9 mouse cellular contexts compared by ENCODE assay signal in the genomic region with DNA sequence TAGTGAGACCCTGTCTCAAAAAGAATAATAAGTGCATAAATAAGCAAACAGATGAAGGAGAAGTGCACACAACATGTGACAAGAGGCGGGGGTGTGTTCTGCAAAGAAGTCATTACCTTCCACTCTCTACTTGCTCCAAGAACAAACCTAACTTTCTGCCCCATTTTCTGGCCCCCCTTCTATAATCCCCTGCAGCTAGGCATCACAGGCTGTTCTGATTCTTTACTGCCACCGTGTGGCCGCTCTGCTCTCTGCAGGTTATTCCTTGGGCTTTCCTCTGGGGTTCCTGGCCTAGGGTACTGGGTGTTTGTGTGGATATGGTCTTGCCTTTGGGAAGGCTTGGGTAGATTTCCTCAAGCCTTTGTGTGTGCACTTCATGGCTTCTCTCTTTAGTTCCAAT. TPM values are rescaled to one million over a fixed set of nuclear protein-coding genes. Genes with fewer than 3 reads are reported as not detected.
DNase-seq lines count a peak whose midpoint lies in the region; ATAC-seq and TF ChIP-seq lines count a peak whose summit lies in the region.
"Had no signal": no experiment of that assay in that cellular context is flagged by ENCODE, and none has a peak within 500 bp of the region (broad histone marks: within the 10 kb centered on the region; RNA-seq: fewer than 3 reads in every experiment).

No protein-coding gene starts in this region.

- no peaks in the 10 kb centered on the region for H3K9me3 ChIP-seq in embryonic facial prominence, embryonic 13.5 days
- no peaks in the 10 kb centered on the region for H3K9me3 ChIP-seq in kidney, embryonic 16.5 days (ENCODE audit: low read length)
- H3K9me3 ChIP-seq in liver, embryonic 12.5 days (replicated peaks): no peaks in the 10 kb centered on the region

- no peak overlapping the region for H3K4me3 ChIP-seq in embryonic facial prominence, embryonic 13.5 days
- H3K4me3 ChIP-seq in kidney, embryonic 16.5 days (ENCODE audit: low read length): no peak overlapping the region
- H3K4me3 ChIP-seq in liver, embryonic 12.5 days: no peak overlapping the region
- no peak overlapping the region for H3K4me3 ChIP-seq in thymus, adult 2 months (ENCODE audit: control insufficient read depth, insufficient read depth, low read length)

- peak; percentile 44; the same call in 1 of the 2 replicates for TF ChIP-seq CTCF in thymus, adult 2 months (IDR thresholded peaks at IDR 0.05; ENCODE audit: borderline replicate concordance, control insufficient read depth, extremely low read depth, insufficient read depth, low read length, poor library complexity)

- no peak for TF ChIP-seq POLR2A in thymus, adult 2 months (IDR thresholded peaks at IDR 0.05; ENCODE audit: control insufficient read depth, extremely low read depth, insufficient read depth, low read length, poor library complexity)

- H3K27me3 ChIP-seq in embryonic facial prominence, embryonic 13.5 days: no peaks in the 10 kb centered on the region
- H3K27me3 ChIP-seq in kidney, embryonic 16.5 days (ENCODE audit: insufficient read depth, low read length): no peaks in the 10 kb centered on the region
- H3K27me3 ChIP-seq in liver, embryonic 12.5 days (replicated peaks): peaks cover 62% of the 10 kb centered on the region
- peaks cover 9% of the 10 kb centered on the region; the same call in 1 of the 2 replicates for H3K27me3 ChIP-seq in thymus, adult 2 months (ENCODE audit: control insufficient read depth, insufficient read depth, low read length)

- H3K4me1 ChIP-seq in embryonic facial prominence, embryonic 13.5 days: peaks cover 48% of the 10 kb centered on the region
- peaks cover 36% of the 10 kb centered on the region for H3K4me1 ChIP-seq in kidney, embryonic 16.5 days (ENCODE audit: insufficient read depth, low read length)
- H3K4me1 ChIP-seq in liver, embryonic 12.5 days: peaks cover 30% of the 10 kb centered on the region
- H3K4me1 ChIP-seq in thymus, adult 2 months (replicated peaks; ENCODE audit: control insufficient read depth, insufficient read depth, low read length): peaks cover 8% of the 10 kb centered on the region; the same call in 1 of the 2 replicates

- H3K4me2 ChIP-seq in embryonic facial prominence, embryonic 13.5 days: no peak overlapping the region; the same call in 1 of the 2 replicates
- H3K4me2 ChIP-seq in kidney, embryonic 16.5 days (replicated peaks; ENCODE audit: low read depth, low read length): 0 out of 2 replicates have a peak overlapping the region, but pooled peaks have one; percentile 13
- no peak overlapping the region for H3K4me2 ChIP-seq in liver, embryonic 12.5 days

- no peak overlapping the region for H3K9ac ChIP-seq in embryonic facial prominence, embryonic 13.5 days
- no peak overlapping the region for H3K9ac ChIP-seq in kidney, embryonic 16.5 days (replicated peaks; ENCODE audit: low read length)
- no peak overlapping the region for H3K9ac ChIP-seq in liver, embryonic 12.5 days

- no peak for ATAC-seq in embryonic facial prominence, embryonic 13.5 days (ENCODE audit: insufficient number of reproducible peaks, insufficient read depth, low FRiP score, low TSS enrichment, low read depth)
- peak; percentile 20; the same call in 1 of the 2 replicates for ATAC-seq in kidney, embryonic 16.5 days (ENCODE audit: low FRiP score, low TSS enrichment)
- no peak for ATAC-seq in liver, embryonic 12.5 days
- peak; percentile 24; the same call in 1 of the 2 replicates for ATAC-seq in neutrophil, adult 5-6 weeks (ENCODE audit: extremely low read depth, insufficient number of reproducible peaks, low FRiP score, poor library complexity, severe bottlenecking)

- peak overlapping the region; percentile 28; the same call in 1 of the 2 replicates for H3K27ac ChIP-seq in embryonic facial prominence, embryonic 13.5 days
- H3K27ac ChIP-seq in kidney, embryonic 16.5 days (ENCODE audit: low read length): peak overlapping the region; percentile 91
- H3K27ac ChIP-seq in liver, embryonic 12.5 days: peak overlapping the region; percentile 22; the same call in 1 of the 2 replicates
- no peak overlapping the region for H3K27ac ChIP-seq in thymus, adult 2 months (ENCODE audit: control insufficient read depth, insufficient read depth, low read length)

- peak; percentile 55 for DNase-seq in CD4-positive helper T cell, adult 2 months (ENCODE audit: low read depth, low spot score)
- DNase-seq in adrenal gland, postnatal 4 days (ENCODE audit: low spot score in 2 of 2): peak; percentile 41 to 62
- peak; percentile 55 to 73 for DNase-seq in heart, adult 9 months (ENCODE audit: low spot score in 2 of 2)
- peak; percentile 70 for DNase-seq in thymus, adult 2 months

- WGBS in embryonic facial prominence, embryonic 13.5 days: 4% methylated on average over 3 of the region's 3 CpGs
- 7% methylated on average over 3 of the region's 3 CpGs for WGBS in kidney, embryonic 16.5 days
- WGBS in liver, embryonic 12.5 days (ENCODE audit: insufficient replicate concordance): 4% methylated on average over 3 of the region's 3 CpGs
- WGBS in thymus, adult 2 months: 9% methylated on average over 3 of the region's 3 CpGs

- H3K36me3 ChIP-seq in embryonic facial prominence, embryonic 13.5 days: peaks cover 5% of the 10 kb centered on the region; the same call in 1 of the 2 replicates
- no peaks in the 10 kb centered on the region for H3K36me3 ChIP-seq in kidney, embryonic 16.5 days (ENCODE audit: insufficient read depth, low read length)
- H3K36me3 ChIP-seq in liver, embryonic 12.5 days: no peaks in the 10 kb centered on the region
- H3K36me3 ChIP-seq in thymus, adult 2 months (ENCODE audit: control insufficient read depth, insufficient read depth, low read length): no peaks in the 10 kb centered on the region

RNA-seq across cellular contexts. Expression of a gene that starts 3.2 kb away (rescaled TPM):
- 10 to 100 TPM; 18.0 to 19.7 TPM for total RNA-seq in adrenal gland, postnatal 4 days (2021)
- polyA plus RNA-seq in embryonic facial prominence, embryonic 13.5 days (2015; fragmentation: Nextera tagmentation; extraction: Ambion mirVana): 39.2 and 42.7 TPM in 2 replicates
- polyA plus RNA-seq in kidney, embryonic 16.5 days (2015; fragmentation: Nextera tagmentation; extraction: Ambion mirVana): 46.3 and 57.9 TPM in 2 replicates
- polyA plus RNA-seq in liver, embryonic 12.5 days (2016; fragmentation: Nextera tagmentation; extraction: Ambion mirVana): 7.8 and 8.1 TPM in 2 replicates
- not detected in 2 replicates for total RNA-seq in neutrophil, adult 5-6 weeks (2017)
- polyA plus RNA-seq in thymus, adult 2 months (2012; rRNA removed): 2.6 and 2.9 TPM in 2 replicates

RNA-seq across cellular contexts. Expression of a gene that starts 34.8 kb away (rescaled TPM):
- 10 to 100 TPM; 21.0 to 21.4 TPM for total RNA-seq in adrenal gland, postnatal 4 days (2021)
- polyA plus RNA-seq in embryonic facial prominence, embryonic 13.5 days (2015; fragmentation: Nextera tagmentation; extraction: Ambion mirVana): 2.0 and 2.3 TPM in 2 replicates
- 2.8 and 3.8 TPM in 2 replicates for polyA plus RNA-seq in kidney, embryonic 16.5 days (2015; fragmentation: Nextera tagmentation; extraction: Ambion mirVana)
- 0.35 and 0.42 TPM in 2 replicates for polyA plus RNA-seq in liver, embryonic 12.5 days (2016; fragmentation: Nextera tagmentation; extraction: Ambion mirVana)
- total RNA-seq in neutrophil, adult 5-6 weeks (2017): not detected in 2 replicates
- 1.6 and 2.0 TPM in 2 replicates for polyA plus RNA-seq in thymus, adult 2 months (2012; rRNA removed)

RNA-seq across cellular contexts. Expression of a gene that starts 44.3 kb away (rescaled TPM):
- total RNA-seq in adrenal gland, postnatal 4 days (2021): 100 to 1,000 TPM; 104 to 106 TPM
- 53.6 and 59.4 TPM in 2 replicates for polyA plus RNA-seq in embryonic facial prominence, embryonic 13.5 days (2015; fragmentation: Nextera tagmentation; extraction: Ambion mirVana)
- 47.5 and 56.2 TPM in 2 replicates for polyA plus RNA-seq in kidney, embryonic 16.5 days (2015; fragmentation: Nextera tagmentation; extraction: Ambion mirVana)
- 25.4 and 28.1 TPM in 2 replicates for polyA plus RNA-seq in liver, embryonic 12.5 days (2016; fragmentation: Nextera tagmentation; extraction: Ambion mirVana)
- total RNA-seq in neutrophil, adult 5-6 weeks (2017): 205 and 210 TPM in 2 replicates
- 194 and 210 TPM in 2 replicates for polyA plus RNA-seq in thymus, adult 2 months (2012; rRNA removed)

RNA-seq across cellular contexts. Expression of a gene that starts 56.0 kb away (rescaled TPM):
- 1 to 10 TPM; 2.0 to 4.1 TPM for total RNA-seq in adrenal gland, postnatal 4 days (2021)
- polyA plus RNA-seq in embryonic facial prominence, embryonic 13.5 days (2015; fragmentation: Nextera tagmentation; extraction: Ambion mirVana): not detected in 2 replicates
- 0.22 TPM in 1 of 2 replicates, not detected in the other for polyA plus RNA-seq in kidney, embryonic 16.5 days (2015; fragmentation: Nextera tagmentation; extraction: Ambion mirVana)
- not detected in 2 replicates for polyA plus RNA-seq in liver, embryonic 12.5 days (2016; fragmentation: Nextera tagmentation; extraction: Ambion mirVana)
- total RNA-seq in neutrophil, adult 5-6 weeks (2017): not detected in 2 replicates
- polyA plus RNA-seq in thymus, adult 2 months (2012; rRNA removed): 0.90 and 1.2 TPM in 2 replicates
- polyA plus RNA-seq: frontal cortex, adult 2 months had no signal

Comparison
In these comparisons a context has a peak if more than half of its experiments do, and no peak if none do; other contexts are left out.
1. ATAC-seq: peak in kidney, embryonic 16.5 days (single experiment) and neutrophil, adult 5-6 weeks (single experiment); none in embryonic facial prominence, embryonic 13.5 days (single experiment) and liver, embryonic 12.5 days (single experiment).
2. Peak in every context shown above with its lines, with median percentiles within 50 percentile points of each other: DNase-seq.